Mouse (Mus musculus) stomach, postnatal 0 days (tissue): ENCODE results near the gene Lrrc8d.

Experiments
- CTCF ChIP-seq: IDR thresholded peaks from 2 replicates; pipeline ENCODE4 v1.5.1; 2016; ENCODE audit warnings: antibody characterized with exemption, low read depth, mild to moderate bottlenecking, moderate library complexity
- EP300 ChIP-seq: optimal IDR thresholded peaks from 2 replicates; pipeline ENCODE3; 2016; ENCODE audit warnings: antibody characterized with exemption

DNA sequence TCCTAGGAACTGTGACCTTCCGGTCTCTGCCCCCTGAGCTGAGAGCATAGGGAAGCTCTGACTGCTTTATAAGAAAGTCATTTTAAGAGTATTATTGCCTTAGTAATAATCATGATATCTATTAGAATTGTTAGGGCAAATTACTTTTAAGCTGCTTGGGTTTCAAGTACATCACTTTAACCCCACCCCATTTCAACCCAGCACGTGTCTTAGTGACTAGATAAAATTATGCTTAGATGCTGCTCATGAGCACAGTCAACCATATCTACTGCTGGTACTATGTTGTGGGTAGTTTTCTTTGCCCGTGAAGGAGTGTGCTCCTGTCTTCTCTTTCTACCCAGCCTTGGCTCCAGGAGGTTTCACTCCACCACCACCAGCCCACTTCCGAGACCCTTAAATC, 21.5 kb downstream of the Lrrc8d start:
- no peak for TF ChIP-seq EP300
- TF ChIP-seq CTCF = no peak
